Mouse (Mus musculus) ES-E14 (cell line): Measurements from ENCODE around the gene Golga4.

Source experiments
- CHD2 ChIP-seq: IDR thresholded peaks from 2 replicates; pipeline ENCODE4 v1.6.1; 2014; ENCODE audit warnings: mild to moderate bottlenecking, low read depth, low read length, inconsistent platforms
- HCFC1 ChIP-seq: IDR thresholded peaks from 2 replicates; pipeline ENCODE4 v1.6.1; 2012; ENCODE audit warnings: low read length, inconsistent platforms, borderline replicate concordance; ENCODE audit not compliant: insufficient read depth
- MAFK ChIP-seq: IDR thresholded peaks from 2 replicates; pipeline ENCODE4 v1.6.1; 2014; ENCODE audit warnings: mild to moderate bottlenecking, low read depth, low read length, inconsistent platforms; ENCODE audit not compliant: insufficient read depth
- ZNF384 ChIP-seq: IDR thresholded peaks from 2 replicates; pipeline ENCODE4 v1.6.1; 2012; ENCODE audit warnings: low read depth, low read length, inconsistent platforms

DNA sequence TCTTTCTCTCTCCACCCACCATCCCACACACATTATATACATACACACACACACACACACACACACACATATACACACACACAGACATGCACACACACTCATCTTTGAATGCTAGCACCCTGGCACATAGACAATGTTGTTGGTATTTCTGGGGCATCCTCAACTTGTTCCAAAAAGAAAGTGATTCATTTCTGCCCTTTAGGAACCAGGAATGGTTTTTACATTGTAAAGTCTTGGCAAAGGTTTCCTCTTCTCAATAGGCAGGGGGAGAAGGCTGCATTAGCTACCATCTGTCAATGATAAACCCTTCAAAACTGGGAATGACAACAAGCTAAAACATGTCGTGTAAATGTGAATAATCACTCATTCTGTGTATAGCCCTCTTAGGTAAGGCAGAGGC lies 42.0 kb upstream of the Golga4 start:
- TF ChIP-seq MAFK (no peak), ZNF384 (no peak), CHD2 (no peak), HCFC1 (no peak)
